In genomic region chr7:98837901-98838300, GRCm38 (mm10) we compare ENCODE assay signal across 7 mouse cellular contexts. TPM values are rescaled to one million over a fixed set of nuclear protein-coding genes. Genes with fewer than 3 reads are reported as not detected.
DNase-seq lines count a peak whose midpoint lies in the region; ATAC-seq and TF ChIP-seq lines count a peak whose summit lies in the region.

No protein-coding gene starts in this region.

- H3K9ac ChIP-seq in intestine, postnatal 0 days (ENCODE audit: low read depth, low read length) = no peak overlapping the region
- H3K9ac ChIP-seq in midbrain, embryonic 12.5 days (replicated peaks) = no peak overlapping the region

- H3K27ac ChIP-seq in intestine, postnatal 0 days (ENCODE audit: low read depth, low read length) = no peak overlapping the region
- peak overlapping the region; percentile 81; the same call in 1 of the 2 replicates for H3K27ac ChIP-seq in limb, embryonic 10.5 days
- H3K27ac ChIP-seq in midbrain, embryonic 12.5 days (replicated peaks) = no peak overlapping the region

- H3K4me1 ChIP-seq in intestine, postnatal 0 days (replicated peaks; ENCODE audit: control insufficient read depth, insufficient read depth, low read length) = peaks cover 29% of the 10 kb centered on the region
- H3K4me1 ChIP-seq in limb, embryonic 10.5 days = peaks cover 89% of the 10 kb centered on the region
- peaks cover 52% of the 10 kb centered on the region for H3K4me1 ChIP-seq in midbrain, embryonic 12.5 days

- H3K36me3 ChIP-seq in intestine, postnatal 0 days (ENCODE audit: control insufficient read depth, insufficient read depth) = no peaks in the 10 kb centered on the region
- no peaks in the 10 kb centered on the region for H3K36me3 ChIP-seq in limb, embryonic 10.5 days
- no peaks in the 10 kb centered on the region for H3K36me3 ChIP-seq in midbrain, embryonic 12.5 days

- no peak overlapping the region; the same call in 1 of the 2 replicates for H3K4me3 ChIP-seq in intestine, postnatal 0 days (ENCODE audit: low read depth, low read length)
- peak overlapping the region; percentile 67 for H3K4me3 ChIP-seq in limb, embryonic 10.5 days
- peak overlapping the region; percentile 52 for H3K4me3 ChIP-seq in midbrain, embryonic 12.5 days

- under 1% methylated on average over 17 of the region's 17 CpGs for WGBS in intestine, postnatal 0 days
- WGBS in limb, embryonic 10.5 days = 1% methylated on average over 17 of the region's 17 CpGs
- WGBS in midbrain, embryonic 12.5 days = under 1% methylated on average over 17 of the region's 17 CpGs

- peak overlapping the region; percentile 87 for H3K4me2 ChIP-seq in intestine, postnatal 0 days (replicated peaks; ENCODE audit: low read depth)
- peak overlapping the region; percentile 89 for H3K4me2 ChIP-seq in midbrain, embryonic 12.5 days (replicated peaks)

- ATAC-seq in granulocyte monocyte progenitor cell, adult 5-6 weeks (replicated peaks; ENCODE audit: poor library complexity, severe bottlenecking) = peak; percentile 55
- ATAC-seq in intestine, postnatal 0 days = peak; percentile 59; the same call in 1 of the 2 replicates
- ATAC-seq in midbrain, embryonic 12.5 days (ENCODE audit: low FRiP score, low read depth) = peak; percentile 63; the same call in 1 of the 2 replicates

- peaks cover 53% of the 10 kb centered on the region for H3K27me3 ChIP-seq in intestine, postnatal 0 days (replicated peaks; ENCODE audit: control insufficient read depth, insufficient read depth, low read length)
- peaks cover 99% of the 10 kb centered on the region for H3K27me3 ChIP-seq in limb, embryonic 10.5 days (ENCODE audit: low read depth, poor library complexity, severe bottlenecking)
- H3K27me3 ChIP-seq in midbrain, embryonic 12.5 days = peaks cover 99% of the 10 kb centered on the region

- H3K9me3 ChIP-seq in intestine, postnatal 0 days (ENCODE audit: control insufficient read depth) = no peaks in the 10 kb centered on the region
- no peaks in the 10 kb centered on the region for H3K9me3 ChIP-seq in limb, embryonic 10.5 days (replicated peaks)
- no peaks in the 10 kb centered on the region for H3K9me3 ChIP-seq in midbrain, embryonic 12.5 days

- peak; percentile 84 for DNase-seq in adrenal gland, postnatal 25 days
- DNase-seq in embryo, embryonic 11.5 days (ENCODE audit: low read depth, low spot score) = peak; percentile 77
- peak; percentile 90 for DNase-seq in limb, embryonic 10.5 days (ENCODE audit: low spot score)
- DNase-seq in spleen, postnatal 10 days (ENCODE audit: low spot score in 2 of 2) = peak; percentile 23 to 70

- peak; percentile 92 for TF ChIP-seq CTCF in intestine, postnatal 0 days (IDR thresholded peaks at IDR 0.05; ENCODE audit: low read depth)

RNA-seq across cellular contexts. Expression of gene Wnt11, which starts 3.0 kb away (rescaled TPM):
- total RNA-seq in adrenal gland, postnatal 25 days (2021) = 1.8 and 1.9 TPM in 2 replicates
- total RNA-seq in granulocyte monocyte progenitor cell, adult 5-6 weeks (2014; fragmentation: Nextera tagmentation) = not detected in 2 replicates
- not detected in 2 replicates for total RNA-seq in granulocyte monocyte progenitor cell, adult 5-6 weeks (2017)
- 0.80 and 1.1 TPM in 2 replicates for polyA plus RNA-seq in intestine, postnatal 0 days (2015; fragmentation: Nextera tagmentation; extraction: Ambion mirVana)
- polyA plus RNA-seq in limb, embryonic 10.5 days (2016; fragmentation: Nextera tagmentation; extraction: Ambion mirVana) = 10.3 and 19.3 TPM in 2 replicates
- polyA plus RNA-seq in midbrain, embryonic 12.5 days (2016; fragmentation: Nextera tagmentation; extraction: Ambion mirVana) = 2.9 TPM in 2 replicates
